Mouse (Mus musculus): Measurements from ENCODE around the gene Wfdc18.

Wfdc18 gene

DNA sequence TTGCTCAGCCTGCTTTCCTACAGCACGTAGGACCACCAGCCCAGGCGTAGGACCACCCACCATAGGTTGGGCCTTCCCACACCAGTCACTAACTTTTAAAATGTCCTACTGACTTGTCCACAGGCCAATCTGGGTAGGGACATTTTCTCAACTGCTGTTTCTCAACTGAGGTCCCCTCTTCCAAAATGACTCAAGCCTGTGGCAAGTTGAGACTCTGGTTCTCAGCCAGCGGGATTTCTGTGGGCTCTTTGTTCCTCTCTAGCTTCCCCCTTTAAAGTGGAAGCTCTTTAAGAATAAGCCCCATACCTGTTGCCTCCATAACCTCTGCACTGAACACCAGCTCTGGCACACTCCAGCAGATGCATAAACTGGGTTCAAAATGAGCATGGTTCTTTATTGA lies 34.7 kb downstream of the Wfdc18 start:
- no peak for DNase-seq

DNA sequence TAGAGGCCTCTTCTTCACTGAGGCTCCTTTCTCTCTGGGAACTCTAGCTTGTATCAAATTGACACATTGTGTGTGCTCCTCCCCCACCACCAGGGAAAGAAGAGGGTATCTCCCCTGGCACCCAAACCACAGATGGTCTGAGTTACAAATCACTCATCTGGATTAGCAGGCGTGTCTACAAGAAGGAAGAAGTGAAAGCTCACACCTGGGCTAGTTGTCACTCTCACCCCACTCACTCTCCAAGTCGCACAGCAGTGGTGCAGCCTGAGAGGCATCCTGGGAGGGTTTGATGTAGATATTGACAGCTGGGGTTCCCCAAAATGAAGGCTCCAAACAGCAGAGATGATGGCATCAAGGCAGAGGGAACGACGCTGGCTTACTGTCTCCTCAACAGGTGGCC lies 37.3 kb downstream of the Wfdc18 start:
- no peak for DNase-seq

GRCm38 (mm10) chr11:83746681-83747080 lies 37.9 kb downstream of the Wfdc18 start, which contains the start of gene Wfdc21:
TSS of gene Wfdc21 (plus strand) at chr11:83746940.
- no peak for DNase-seq

- DNase-seq, result no peak
Observed at GRCm38 (mm10) chr11:83747376-83748265, 38.8 kb downstream of the Wfdc18 start.

- peak; percentile 92 to 93 for DNase-seq
Observed at GRCm38 (mm10) chr11:83753581-83754181, 44.9 kb downstream of the Wfdc18 start, which contains the start of gene Heatr6. TSS of gene Heatr6 (plus strand) at chr11:83753696.

GRCm38 (mm10) chr11:83754227-83754626 lies 45.4 kb downstream of the Wfdc18 start:
- no peak for DNase-seq
